Mouse (Mus musculus): ENCODE results near the gene Tmem239. TPM values are rescaled to one million over a fixed set of nuclear protein-coding genes. Genes with fewer than 3 reads are reported as not detected.

The Tmem239 gene
- polyA plus RNA-seq, 1 experiment from 2014 or later, result not detected

GRCm38 (mm10) chr2:130425112-130425511 lies 18.8 kb downstream of the Tmem239 start:
- peak overlapping the region; percentile 89 for H3K9ac ChIP-seq (ENCODE audit: low read length)
- peak overlapping the region; percentile 67 to 90 for H3K4me3 ChIP-seq (ENCODE audit: control insufficient read depth in 1 of 2, insufficient read depth in 1 of 2, low read depth in 1 of 2, low read length in 2 of 2)
- peaks cover 9% of the 10 kb centered on the region for H3K36me3 ChIP-seq (ENCODE audit: control insufficient read depth, insufficient read depth, low read length)
- ATAC-seq (ENCODE audit: insufficient number of reproducible peaks, insufficient read depth, low FRiP score, low read depth), result no peak
- H3K9me3 ChIP-seq (ENCODE audit: control insufficient read depth, low read length), result no peaks in the 10 kb centered on the region
- peak overlapping the region; percentile 97 for H3K4me2 ChIP-seq (ENCODE audit: low read length)
- peak overlapping the region in 1 of 2 experiments; percentile 86; a peak in 2 of 4 replicates for H3K27ac ChIP-seq (replicated peaks in 1 of 2; ENCODE audit: control insufficient read depth in 1 of 2, insufficient read depth in 1 of 2, low read depth in 2 of 2, low read length in 2 of 2)
- H3K4me1 ChIP-seq (ENCODE audit: control insufficient read depth in 2 of 2, insufficient read depth in 2 of 2, low read length in 2 of 2), result peaks cover 6 to 16% of the 10 kb centered on the region in 2 experiments
- WGBS, result 22% methylated on average over 5 of the region's 5 CpGs
- H3K27me3 ChIP-seq (ENCODE audit: control insufficient read depth, insufficient read depth, low read length), result no peaks in the 10 kb centered on the region

DNA sequence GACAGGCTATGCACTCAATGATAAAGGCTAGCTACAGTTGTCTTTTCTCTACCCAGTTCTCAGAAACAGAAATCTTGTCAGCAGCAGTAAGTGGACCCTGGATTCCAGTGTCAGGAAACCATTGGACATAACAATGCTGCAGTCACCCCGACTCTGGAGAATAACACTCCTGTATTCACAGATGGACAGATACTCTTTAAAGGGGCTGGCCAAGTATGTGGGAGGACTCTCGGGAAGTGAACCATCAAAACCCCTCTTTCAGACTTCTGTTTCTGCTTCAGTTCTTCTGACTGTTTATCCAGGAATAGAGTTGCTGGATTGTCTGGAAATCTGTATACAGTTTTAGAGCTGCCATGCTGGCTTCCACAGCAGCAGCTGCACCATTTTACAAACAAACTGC lies 23.6 kb downstream of the Tmem239 start:
- peaks cover 13% of the 10 kb centered on the region for H3K36me3 ChIP-seq (ENCODE audit: control insufficient read depth, insufficient read depth, low read length)
- no peak overlapping the region for H3K4me2 ChIP-seq (ENCODE audit: low read length)
- no peaks in the 10 kb centered on the region for H3K9me3 ChIP-seq (ENCODE audit: control insufficient read depth, low read length)
- WGBS, result 46% methylated on average over 2 of the region's 2 CpGs
- H3K9ac ChIP-seq (ENCODE audit: low read length), result no peak overlapping the region
- H3K27me3 ChIP-seq (ENCODE audit: control insufficient read depth, insufficient read depth, low read length), result no peaks in the 10 kb centered on the region
- H3K4me1 ChIP-seq (ENCODE audit: control insufficient read depth in 2 of 2, insufficient read depth in 2 of 2, low read length in 2 of 2), result peaks cover 2 to 9% of the 10 kb centered on the region in 2 experiments
- H3K4me3 ChIP-seq (ENCODE audit: control insufficient read depth in 1 of 2, insufficient read depth in 1 of 2, low read depth in 1 of 2, low read length in 2 of 2), result no peak overlapping the region
- H3K27ac ChIP-seq (replicated peaks in 1 of 2; ENCODE audit: control insufficient read depth in 1 of 2, insufficient read depth in 1 of 2, low read depth in 2 of 2, low read length in 2 of 2), result no peak overlapping the region
- no peak for ATAC-seq (ENCODE audit: insufficient number of reproducible peaks, insufficient read depth, low FRiP score, low read depth)

DNA sequence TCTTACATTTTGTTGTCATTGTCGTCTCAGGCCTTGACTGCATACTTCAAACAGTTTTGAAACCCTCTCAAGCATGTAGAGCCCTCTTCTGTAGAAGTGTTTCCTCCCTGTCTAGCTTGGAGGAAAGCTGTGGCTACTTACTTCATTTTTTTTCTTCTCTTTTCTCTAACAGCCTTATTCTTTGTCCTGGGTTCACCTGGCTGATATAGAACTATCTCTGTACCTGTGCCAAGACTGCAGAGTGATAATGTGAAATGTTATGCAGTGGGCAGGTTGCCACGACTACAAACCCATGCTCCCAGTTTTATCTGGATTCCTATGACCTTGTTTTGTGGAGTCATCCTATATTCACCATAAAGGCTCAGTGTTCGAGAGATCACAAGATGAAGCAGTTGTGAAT lies 24.2 kb downstream of the Tmem239 start:
- no peak for ATAC-seq (ENCODE audit: insufficient number of reproducible peaks, insufficient read depth, low FRiP score, low read depth)
- WGBS, result 68% methylated on average over 3 of the region's 3 CpGs
- no peaks in the 10 kb centered on the region for H3K27me3 ChIP-seq (ENCODE audit: control insufficient read depth, insufficient read depth, low read length)

DNA sequence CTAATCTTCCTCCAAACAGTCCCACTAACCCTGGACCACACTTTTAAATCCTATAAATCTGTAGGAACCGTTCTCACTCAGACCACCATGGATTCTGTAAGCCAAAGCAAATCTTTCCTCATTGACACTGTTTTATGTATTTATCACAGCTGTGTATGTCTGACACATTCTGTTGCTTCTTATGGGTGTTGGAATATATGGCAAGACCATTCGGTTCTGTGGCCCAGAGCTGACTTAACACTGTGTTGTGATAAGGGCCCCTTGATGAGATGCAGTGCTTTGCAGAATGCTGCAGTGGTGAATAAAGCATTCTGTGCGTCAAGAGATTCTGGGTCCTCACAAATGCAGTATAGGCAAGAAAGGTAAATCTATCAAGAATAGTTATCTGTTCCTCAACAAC lies 25.9 kb downstream of the Tmem239 start:
- ATAC-seq (ENCODE audit: insufficient number of reproducible peaks, insufficient read depth, low FRiP score, low read depth), result no peak
- no peaks in the 10 kb centered on the region for H3K9me3 ChIP-seq (ENCODE audit: control insufficient read depth, low read length)
- H3K36me3 ChIP-seq (ENCODE audit: control insufficient read depth, insufficient read depth, low read length), result peaks cover 13% of the 10 kb centered on the region
- H3K4me1 ChIP-seq (ENCODE audit: control insufficient read depth in 2 of 2, insufficient read depth in 2 of 2, low read length in 2 of 2), result peaks cover 0 to 3% of the 10 kb centered on the region in 2 experiments; a peak in 1 of 4 replicates
- H3K4me2 ChIP-seq (ENCODE audit: low read length), result no peak overlapping the region
- H3K9ac ChIP-seq (ENCODE audit: low read length), result no peak overlapping the region
- H3K27ac ChIP-seq (replicated peaks in 1 of 2; ENCODE audit: control insufficient read depth in 1 of 2, insufficient read depth in 1 of 2, low read depth in 2 of 2, low read length in 2 of 2), result no peak overlapping the region
- H3K4me3 ChIP-seq (ENCODE audit: control insufficient read depth in 1 of 2, insufficient read depth in 1 of 2, low read depth in 1 of 2, low read length in 2 of 2), result no peak overlapping the region
- WGBS, result 62% methylated on average over 3 of the region's 3 CpGs
- no peaks in the 10 kb centered on the region for H3K27me3 ChIP-seq (ENCODE audit: control insufficient read depth, insufficient read depth, low read length)

More for the DNA sequence above, 24.2 kb downstream of the Tmem239 start:
- H3K4me3 ChIP-seq (ENCODE audit: control insufficient read depth in 1 of 2, insufficient read depth in 1 of 2, low read depth in 1 of 2, low read length in 2 of 2), result no peak overlapping the region
- peaks cover 13% of the 10 kb centered on the region for H3K36me3 ChIP-seq (ENCODE audit: control insufficient read depth, insufficient read depth, low read length)
- H3K27ac ChIP-seq (replicated peaks in 1 of 2; ENCODE audit: control insufficient read depth in 1 of 2, insufficient read depth in 1 of 2, low read depth in 2 of 2, low read length in 2 of 2), result no peak overlapping the region
- peaks cover 0 to 3% of the 10 kb centered on the region in 2 experiments; a peak in 1 of 4 replicates for H3K4me1 ChIP-seq (ENCODE audit: control insufficient read depth in 2 of 2, insufficient read depth in 2 of 2, low read length in 2 of 2)
- H3K9me3 ChIP-seq (ENCODE audit: control insufficient read depth, low read length), result no peaks in the 10 kb centered on the region
- no peak overlapping the region for H3K9ac ChIP-seq (ENCODE audit: low read length)
- no peak overlapping the region for H3K4me2 ChIP-seq (ENCODE audit: low read length)

GRCm38 (mm10) chr2:130433152-130433551 lies 26.9 kb downstream of the Tmem239 start:
- Histone ChIP-seq H3K36me3 (ENCODE audit: control insufficient read depth, insufficient read depth, low read length) (peaks cover 18% of the 10 kb centered on the region), H3K4me2 (ENCODE audit: low read length) (no peak overlapping the region), H3K9ac (ENCODE audit: low read length) (no peak overlapping the region), H3K4me3 (ENCODE audit: control insufficient read depth in 1 of 2, insufficient read depth in 1 of 2, low read depth in 1 of 2, low read length in 2 of 2) (no peak overlapping the region), H3K4me1 (ENCODE audit: control insufficient read depth in 2 of 2, insufficient read depth in 2 of 2, low read length in 2 of 2) (peaks cover 0 to 3% of the 10 kb centered on the region in 2 experiments; a peak in 1 of 4 replicates), H3K27me3 (ENCODE audit: control insufficient read depth, insufficient read depth, low read length) (no peaks in the 10 kb centered on the region), H3K27ac (replicated peaks in 1 of 2; ENCODE audit: control insufficient read depth in 1 of 2, insufficient read depth in 1 of 2, low read depth in 2 of 2, low read length in 2 of 2) (no peak overlapping the region), H3K9me3 (ENCODE audit: control insufficient read depth, low read length) (no peaks in the 10 kb centered on the region)
- ATAC-seq (ENCODE audit: insufficient number of reproducible peaks, insufficient read depth, low FRiP score, low read depth), result no peak
- 21% methylated on average over 4 of the region's 4 CpGs for WGBS

- Histone ChIP-seq H3K36me3 (ENCODE audit: control insufficient read depth, insufficient read depth, low read length) (peaks cover 52% of the 10 kb centered on the region), H3K9me3 (ENCODE audit: control insufficient read depth, low read length) (no peaks in the 10 kb centered on the region), H3K4me1 (ENCODE audit: control insufficient read depth in 2 of 2, insufficient read depth in 2 of 2, low read length in 2 of 2) (no peaks in the 10 kb centered on the region), H3K27ac (replicated peaks in 1 of 2; ENCODE audit: control insufficient read depth in 1 of 2, insufficient read depth in 1 of 2, low read depth in 2 of 2, low read length in 2 of 2) (no peak overlapping the region), H3K9ac (ENCODE audit: low read length) (no peak overlapping the region), H3K4me3 (ENCODE audit: control insufficient read depth in 1 of 2, insufficient read depth in 1 of 2, low read depth in 1 of 2, low read length in 2 of 2) (no peak overlapping the region), H3K27me3 (ENCODE audit: control insufficient read depth, insufficient read depth, low read length) (no peaks in the 10 kb centered on the region), H3K4me2 (ENCODE audit: low read length) (no peak overlapping the region)
- ATAC-seq (ENCODE audit: insufficient number of reproducible peaks, insufficient read depth, low FRiP score, low read depth), result no peak
- 94% methylated on average over 1 of the region's 1 CpGs for WGBS
These were observed 30.5 kb downstream of the Tmem239 start for GRCm38 (mm10) chr2:130436769-130437168.

- 88% methylated on average over 3 of the region's 3 CpGs for WGBS
- ATAC-seq (ENCODE audit: insufficient number of reproducible peaks, insufficient read depth, low FRiP score, low read depth), result no peak
- H3K27ac ChIP-seq (replicated peaks in 1 of 2; ENCODE audit: control insufficient read depth in 1 of 2, insufficient read depth in 1 of 2, low read depth in 2 of 2, low read length in 2 of 2), result no peak overlapping the region
- no peak overlapping the region for H3K9ac ChIP-seq (ENCODE audit: low read length)
- H3K9me3 ChIP-seq (ENCODE audit: control insufficient read depth, low read length), result no peaks in the 10 kb centered on the region
- H3K4me3 ChIP-seq (ENCODE audit: control insufficient read depth in 1 of 2, insufficient read depth in 1 of 2, low read depth in 1 of 2, low read length in 2 of 2), result no peak overlapping the region
- H3K27me3 ChIP-seq (ENCODE audit: control insufficient read depth, insufficient read depth, low read length), result no peaks in the 10 kb centered on the region
- no peaks in the 10 kb centered on the region for H3K4me1 ChIP-seq (ENCODE audit: control insufficient read depth in 2 of 2, insufficient read depth in 2 of 2, low read length in 2 of 2)
- no peak overlapping the region for H3K4me2 ChIP-seq (ENCODE audit: low read length)
- peaks cover 66% of the 10 kb centered on the region for H3K36me3 ChIP-seq (ENCODE audit: control insufficient read depth, insufficient read depth, low read length)
These were observed 32.6 kb downstream of the Tmem239 start for GRCm38 (mm10) chr2:130438861-130439260.

- Histone ChIP-seq H3K36me3 (ENCODE audit: control insufficient read depth, insufficient read depth, low read length) (peaks cover 74% of the 10 kb centered on the region), H3K4me1 (ENCODE audit: control insufficient read depth in 2 of 2, insufficient read depth in 2 of 2, low read length in 2 of 2) (no peaks in the 10 kb centered on the region), H3K4me3 (ENCODE audit: control insufficient read depth in 1 of 2, insufficient read depth in 1 of 2, low read depth in 1 of 2, low read length in 2 of 2) (no peak overlapping the region), H3K9me3 (ENCODE audit: control insufficient read depth, low read length) (no peaks in the 10 kb centered on the region), H3K27ac (replicated peaks in 1 of 2; ENCODE audit: control insufficient read depth in 1 of 2, insufficient read depth in 1 of 2, low read depth in 2 of 2, low read length in 2 of 2) (no peak overlapping the region), H3K4me2 (ENCODE audit: low read length) (no peak overlapping the region), H3K9ac (ENCODE audit: low read length) (no peak overlapping the region), H3K27me3 (ENCODE audit: control insufficient read depth, insufficient read depth, low read length) (no peaks in the 10 kb centered on the region)
- 89% methylated on average over 4 of the region's 4 CpGs for WGBS
- no peak for ATAC-seq (ENCODE audit: insufficient number of reproducible peaks, insufficient read depth, low FRiP score, low read depth)
These were observed 33.7 kb downstream of the Tmem239 start for GRCm38 (mm10) chr2:130439840-130440480.

Measured in heart, embryonic 14.5 days (tissue).